Mouse (Mus musculus): ENCODE results near the gene Vmn1r42. TPM values are rescaled to one million over a fixed set of nuclear protein-coding genes. Genes with fewer than 3 reads are reported as not detected.
"Not testable (repeated sequence)": the region's sequence is repeated elsewhere in the genome, so short reads cannot be mapped to it uniquely, and the experiment has no call there.

Gene Vmn1r42
- polyA plus RNA-seq (2015; fragmentation: Nextera tagmentation; extraction: Ambion mirVana) = not detected in 2 replicates

DNA sequence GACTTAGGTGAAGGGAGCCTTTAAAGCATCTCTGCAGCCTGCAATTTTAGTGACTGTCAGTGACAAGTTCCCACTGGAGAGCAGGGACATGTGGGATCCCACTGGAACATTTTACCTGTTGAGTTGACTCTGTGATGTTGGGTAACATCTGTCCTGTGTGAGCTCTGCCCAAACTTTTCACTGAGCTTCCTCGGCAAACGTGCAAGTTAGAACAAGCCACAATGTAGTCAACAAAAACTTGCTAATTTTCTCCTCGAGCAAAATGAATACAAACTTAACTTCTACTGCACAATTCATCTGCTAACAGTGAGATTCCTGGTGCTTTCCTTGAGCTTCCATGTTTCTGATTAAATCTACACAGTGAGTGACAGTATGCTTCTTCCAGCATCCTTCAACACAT is at the start of gene Vmn1r42, which contains the start of gene Vmn1r43:
TSS of gene Vmn1r42 (minus strand) at position 101 of the 400 bp plus-strand sequence.
TSS of gene Vmn1r43 (minus strand) at position 101 of the 400 bp plus-strand sequence.
- 70% methylated on average over 3 of the region's 3 CpGs for WGBS
- H3K9me3 ChIP-seq; ATAC-seq (ENCODE audit: insufficient number of reproducible peaks, low FRiP score, low TSS enrichment, low read depth); H3K36me3 ChIP-seq; H3K4me3 ChIP-seq; H3K27me3 ChIP-seq; H3K4me2 ChIP-seq; H3K4me1 ChIP-seq; H3K9ac ChIP-seq; H3K27ac ChIP-seq: not testable (repeated sequence)

DNA sequence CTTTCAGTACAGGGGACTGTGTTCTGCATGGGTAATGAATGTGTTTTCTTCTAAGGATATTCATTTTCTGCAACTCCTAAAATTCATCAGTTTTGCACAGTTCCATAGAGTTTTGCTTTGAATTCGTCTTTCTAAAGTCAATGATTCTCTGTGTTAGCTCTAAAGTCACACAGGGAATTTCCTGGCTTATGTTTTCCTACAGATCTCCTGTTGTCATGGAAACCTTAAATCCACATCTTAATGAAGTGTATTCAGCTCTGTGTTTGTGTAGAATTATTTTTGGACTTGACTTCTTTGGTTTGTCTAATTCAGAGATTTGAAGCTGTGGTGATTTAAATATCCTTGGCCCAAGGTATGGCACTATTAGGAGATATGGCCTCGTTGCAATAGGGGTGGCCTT is 7.6 kb upstream of the Vmn1r42 start:
- Histone ChIP-seq H3K4me3 (no peak overlapping the region), H3K27ac (no peak overlapping the region), H3K9me3 (no peaks in the 10 kb centered on the region), H3K9ac (no peak overlapping the region), H3K36me3 (no peaks in the 10 kb centered on the region), H3K27me3 (no peaks in the 10 kb centered on the region), H3K4me1 (no peaks in the 10 kb centered on the region), H3K4me2 (no peak overlapping the region)
- WGBS = 62% methylated on average over 2 of the region's 2 CpGs
- no peak for ATAC-seq (ENCODE audit: insufficient number of reproducible peaks, low FRiP score, low TSS enrichment, low read depth)

DNA sequence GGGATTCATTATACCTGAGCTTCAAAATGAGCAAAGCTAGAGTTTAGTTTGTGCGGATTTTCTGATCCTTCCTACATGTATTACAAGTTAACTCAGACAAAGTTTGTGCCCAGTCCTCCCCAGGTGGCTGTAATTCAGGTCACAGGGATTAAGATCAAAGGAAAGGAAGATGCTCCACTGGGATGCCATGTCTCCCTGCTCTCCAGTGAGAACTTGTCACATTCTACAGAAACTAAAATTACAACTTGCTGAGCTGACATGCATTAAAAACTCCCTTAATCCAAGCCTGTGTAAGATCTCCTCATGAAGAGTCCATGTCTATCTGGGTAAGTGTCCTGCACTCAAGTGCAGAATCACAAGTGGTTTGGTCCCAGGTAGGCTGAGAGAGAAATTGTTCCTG is 7.1 kb upstream of the Vmn1r42 start, which contains the start of gene Vmn1r44:
TSS of gene Vmn1r44 (plus strand) at position 301 of the 400 bp plus-strand sequence.
- Histone ChIP-seq H3K27ac (no peak within 1 kb of the TSS), H3K4me3 (no peak within 1 kb of the TSS), H3K27me3 (no peaks in the 10 kb centered on the region), H3K4me2 (no peak within 1 kb of the TSS), H3K36me3 (no peaks in the 10 kb centered on the region), H3K4me1 (no peaks in the 10 kb centered on the region), H3K9ac (no peak within 1 kb of the TSS), H3K9me3 (no peaks in the 10 kb centered on the region)
- no peak for ATAC-seq (ENCODE audit: insufficient number of reproducible peaks, low FRiP score, low TSS enrichment, low read depth)
- 87% methylated on average over 1 of the region's 1 CpGs for WGBS

DNA sequence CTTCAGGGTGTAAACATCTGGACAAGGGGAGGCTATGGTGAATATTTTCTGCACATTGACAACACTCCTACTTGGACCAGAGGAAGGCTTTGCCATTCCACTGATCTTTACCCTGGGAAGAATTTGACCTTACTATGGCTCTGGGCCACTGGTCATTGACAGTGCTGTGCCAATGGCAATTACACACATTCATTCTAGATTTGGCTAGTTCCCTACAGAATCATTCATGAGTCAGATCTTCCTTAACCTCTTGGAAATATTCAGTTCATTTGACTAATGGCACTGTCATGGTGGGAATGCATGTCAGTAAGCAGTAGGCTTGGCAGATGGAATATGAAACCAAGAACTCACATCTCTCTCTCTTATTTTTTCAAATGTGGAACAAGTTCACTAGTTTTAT is 4.7 kb upstream of the Vmn1r42 start:
- Histone ChIP-seq H3K4me2 (no peak overlapping the region), H3K36me3 (no peaks in the 10 kb centered on the region), H3K9ac (no peak overlapping the region), H3K4me1 (no peaks in the 10 kb centered on the region), H3K9me3 (no peaks in the 10 kb centered on the region), H3K4me3 (no peak overlapping the region), H3K27ac (no peak overlapping the region), H3K27me3 (no peaks in the 10 kb centered on the region)
- ATAC-seq (ENCODE audit: insufficient number of reproducible peaks, low FRiP score, low TSS enrichment, low read depth) = no peak

DNA sequence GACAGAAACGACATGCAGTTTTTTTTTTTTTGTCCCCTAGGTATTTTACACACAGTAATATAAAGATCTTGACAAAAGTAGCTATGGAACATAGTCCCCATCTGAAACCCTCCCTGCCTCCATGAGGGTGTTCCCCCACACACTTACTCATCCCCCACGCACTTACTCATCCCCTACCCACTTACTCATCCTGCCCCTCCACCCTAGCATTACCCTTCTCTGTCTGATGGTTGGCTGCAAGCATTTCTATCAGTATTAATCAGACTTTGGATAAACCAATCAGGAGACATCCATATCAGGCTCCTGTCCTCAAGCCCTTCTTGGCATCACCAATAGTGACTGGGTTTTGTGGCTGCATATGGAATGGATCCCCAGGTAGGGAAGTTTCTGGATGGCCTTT is 750 bp upstream of the Vmn1r42 start:
- no peak for ATAC-seq (ENCODE audit: insufficient number of reproducible peaks, low FRiP score, low TSS enrichment, low read depth)
- H3K9ac ChIP-seq = no peak overlapping the region
- no peaks in the 10 kb centered on the region for H3K9me3 ChIP-seq
- no peak overlapping the region for H3K4me3 ChIP-seq
- H3K27me3 ChIP-seq = no peaks in the 10 kb centered on the region
- H3K4me1 ChIP-seq = no peaks in the 10 kb centered on the region
- H3K27ac ChIP-seq = no peak overlapping the region
- 76% methylated on average over 2 of the region's 2 CpGs for WGBS
- no peaks in the 10 kb centered on the region for H3K36me3 ChIP-seq
- no peak overlapping the region for H3K4me2 ChIP-seq

DNA sequence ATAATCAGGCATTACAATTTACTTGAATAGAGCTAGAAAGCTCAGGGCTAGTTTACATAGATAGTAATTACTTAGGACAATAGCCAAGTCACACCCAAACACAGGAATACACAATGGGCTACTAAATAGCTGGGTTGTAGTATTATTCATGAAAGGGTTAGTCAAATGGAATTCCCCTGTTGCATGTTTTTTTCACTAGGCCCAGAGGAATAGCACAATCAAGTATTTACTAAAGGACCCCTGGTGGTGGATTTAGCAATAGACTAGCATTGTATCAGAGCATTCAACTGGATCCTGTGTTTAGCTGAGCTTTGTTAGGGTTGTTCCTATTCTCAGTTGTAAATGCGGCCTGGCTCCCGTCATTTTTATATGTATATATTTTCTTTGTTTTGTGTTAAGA is 8.2 kb downstream of the Vmn1r42 start:
- 0 out of 2 replicates have a peak, but pooled peaks cover 4% of the 10 kb centered on the region for H3K9me3 ChIP-seq
- no peak overlapping the region for H3K9ac ChIP-seq
- WGBS = 98% methylated on average over 2 of the region's 2 CpGs
- no peak for ATAC-seq (ENCODE audit: insufficient number of reproducible peaks, low FRiP score, low TSS enrichment, low read depth)
- H3K27ac ChIP-seq = no peak overlapping the region
- no peak overlapping the region for H3K4me2 ChIP-seq
- H3K36me3 ChIP-seq = no peaks in the 10 kb centered on the region
- no peaks in the 10 kb centered on the region for H3K4me1 ChIP-seq
- H3K4me3 ChIP-seq = no peak overlapping the region
- H3K27me3 ChIP-seq = no peaks in the 10 kb centered on the region

DNA sequence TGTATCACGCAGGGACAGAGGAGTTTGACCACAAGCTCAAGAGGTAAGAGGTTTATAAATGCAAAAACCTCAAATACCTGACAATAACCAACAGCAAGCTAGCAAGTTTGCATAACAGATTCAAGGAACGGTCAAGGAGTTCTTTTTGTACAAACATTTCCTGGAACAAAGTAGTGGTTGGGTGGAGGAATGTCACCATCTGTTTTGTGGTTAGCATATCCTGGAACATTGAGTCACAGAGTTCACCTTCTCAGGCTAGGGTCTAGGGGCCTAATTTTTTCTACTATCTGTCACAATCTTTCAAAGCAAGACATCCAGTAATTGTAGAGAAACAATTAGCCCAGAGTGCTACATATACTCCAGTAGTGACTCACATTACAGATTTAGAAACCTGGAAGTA is 8.9 kb downstream of the Vmn1r42 start:
- Histone ChIP-seq H3K4me3 (no peak overlapping the region), H3K4me2 (no peak overlapping the region), H3K9me3 (0 out of 2 replicates have a peak, but pooled peaks cover 4% of the 10 kb centered on the region), H3K27ac (no peak overlapping the region), H3K9ac (no peak overlapping the region), H3K4me1 (no peaks in the 10 kb centered on the region), H3K36me3 (no peaks in the 10 kb centered on the region), H3K27me3 (no peaks in the 10 kb centered on the region)
- whole genome bisulfite sequencing = 89% methylated on average over 2 of the region's 2 CpGs
- no peak for ATAC-seq (ENCODE audit: insufficient number of reproducible peaks, low FRiP score, low TSS enrichment, low read depth)

DNA sequence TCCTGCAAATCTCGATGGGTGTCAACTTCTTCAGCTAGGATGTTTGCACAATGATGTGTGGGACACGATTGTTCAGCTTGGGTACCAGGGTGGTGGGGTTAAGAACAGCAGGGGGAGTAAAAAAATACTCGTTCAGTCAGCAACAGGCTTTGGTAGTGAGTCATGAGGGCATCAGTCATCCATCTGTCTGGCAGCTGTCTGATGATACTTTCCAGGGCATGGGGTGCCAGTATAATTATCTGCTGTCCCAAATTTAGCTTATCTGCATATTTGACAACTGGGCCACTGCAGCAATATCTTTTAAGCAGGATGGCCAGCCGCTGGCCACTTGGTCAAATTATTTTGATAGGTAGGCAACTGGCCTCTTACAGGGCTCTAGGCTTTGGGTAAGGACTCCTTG is 12.4 kb downstream of the Vmn1r42 start:
- no peak for ATAC-seq (ENCODE audit: insufficient number of reproducible peaks, low FRiP score, low TSS enrichment, low read depth)
- 60% methylated on average over 4 of the region's 4 CpGs for WGBS
- Histone ChIP-seq H3K36me3 (no peaks in the 10 kb centered on the region), H3K4me2 (no peak overlapping the region), H3K9me3 (0 out of 2 replicates have a peak, but pooled peaks cover 4% of the 10 kb centered on the region), H3K4me3 (no peak overlapping the region), H3K4me1 (no peaks in the 10 kb centered on the region), H3K27ac (no peak overlapping the region), H3K27me3 (no peaks in the 10 kb centered on the region), H3K9ac (no peak overlapping the region)

DNA sequence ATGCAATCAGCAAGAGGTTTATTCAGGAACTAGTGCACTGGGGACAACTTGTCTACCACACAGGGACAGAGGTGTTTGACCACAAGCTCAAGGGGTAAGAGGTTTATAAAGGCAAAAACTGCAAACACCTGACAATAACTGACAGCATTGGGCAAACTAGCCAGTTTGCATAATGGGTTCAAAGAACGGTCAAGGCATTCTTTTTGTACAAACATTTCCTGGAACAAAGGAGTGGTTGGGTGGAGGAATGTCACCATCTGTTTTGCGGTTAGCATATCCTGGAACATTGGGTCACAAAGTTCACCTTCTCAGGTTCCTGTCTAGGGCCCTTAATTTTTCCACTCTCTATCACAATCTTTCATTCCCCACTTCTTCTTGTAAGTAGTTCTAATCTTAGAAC is 16.4 kb downstream of the Vmn1r42 start:
- no peak overlapping the region for H3K27ac ChIP-seq
- WGBS = 85% methylated on average over 2 of the region's 2 CpGs

DNA sequence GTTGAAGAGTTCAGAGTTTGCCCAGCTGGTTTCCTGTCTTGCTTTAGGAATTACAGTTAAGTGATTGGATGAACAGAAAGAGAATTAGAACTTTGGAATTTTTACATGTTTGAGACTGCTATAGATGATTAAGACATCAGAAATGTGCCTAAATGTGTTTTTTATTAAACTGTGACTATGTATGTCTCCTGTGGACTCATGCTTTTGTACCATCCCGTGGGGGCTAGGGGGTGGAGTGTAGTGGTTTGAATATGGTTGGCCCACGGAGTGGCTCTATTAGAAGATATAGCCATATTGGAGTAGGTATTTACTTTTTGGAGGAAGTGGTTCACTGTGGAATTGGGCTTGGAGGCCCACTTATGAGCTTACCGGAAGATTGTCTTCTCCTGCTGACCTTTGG is 18.7 kb downstream of the Vmn1r42 start:
- Histone ChIP-seq H3K36me3 (no peaks in the 10 kb centered on the region), H3K4me3 (no peak overlapping the region), H3K27ac (no peak overlapping the region), H3K9me3 (no peaks in the 10 kb centered on the region), H3K9ac (no peak overlapping the region), H3K4me1 (no peaks in the 10 kb centered on the region), H3K4me2 (no peak overlapping the region), H3K27me3 (no peaks in the 10 kb centered on the region)
- no peak for ATAC-seq (ENCODE audit: insufficient number of reproducible peaks, low FRiP score, low TSS enrichment, low read depth)
- WGBS = 81% methylated on average over 3 of the region's 3 CpGs

More for the DNA sequence above, 16.4 kb downstream of the Vmn1r42 start:
- Histone ChIP-seq H3K9ac (no peak overlapping the region), H3K9me3 (no peaks in the 10 kb centered on the region), H3K4me1 (no peaks in the 10 kb centered on the region), H3K36me3 (no peaks in the 10 kb centered on the region), H3K4me3 (no peak overlapping the region), H3K27me3 (no peaks in the 10 kb centered on the region), H3K4me2 (no peak overlapping the region)
- ATAC-seq (ENCODE audit: insufficient number of reproducible peaks, low FRiP score, low TSS enrichment, low read depth) = no peak

Other genes starting within 250 kb of the Vmn1r42 start
- gene Txnrd3, start 232.4 kb downstream of the Vmn1r42 start, polyA plus RNA-seq (2015; fragmentation: Nextera tagmentation; extraction: Ambion mirVana) = 8.2 and 8.6 TPM in 2 replicates
- not detected in 2 replicates for gene Vmn1r40, start 168.9 kb downstream of the Vmn1r42 start, polyA plus RNA-seq (2015; fragmentation: Nextera tagmentation; extraction: Ambion mirVana)
- not detected in 2 replicates for gene Vmn1r41, start 135.6 kb downstream of the Vmn1r42 start, polyA plus RNA-seq (2015; fragmentation: Nextera tagmentation; extraction: Ambion mirVana)
- gene Vmn1r43, start within 50 bp of the Vmn1r42 start, polyA plus RNA-seq (2015; fragmentation: Nextera tagmentation; extraction: Ambion mirVana) = 0.04 TPM in 2 replicates
- 0.11 TPM in 1 of 2 replicates, not detected in the other for gene Vmn1r44, start 7.2 kb upstream of the Vmn1r42 start, polyA plus RNA-seq (2015; fragmentation: Nextera tagmentation; extraction: Ambion mirVana)
- gene Vmn1r45, start 64.2 kb upstream of the Vmn1r42 start, polyA plus RNA-seq (2015; fragmentation: Nextera tagmentation; extraction: Ambion mirVana) = not detected in 2 replicates
- gene Vmn1r46, start 92.9 kb upstream of the Vmn1r42 start, polyA plus RNA-seq (2015; fragmentation: Nextera tagmentation; extraction: Ambion mirVana) = not detected in 2 replicates
- gene Vmn1r47, start 139.7 kb upstream of the Vmn1r42 start, polyA plus RNA-seq (2015; fragmentation: Nextera tagmentation; extraction: Ambion mirVana) = not detected in 2 replicates
- not detected in 2 replicates for gene Vmn1r48, start 160.4 kb upstream of the Vmn1r42 start, polyA plus RNA-seq (2015; fragmentation: Nextera tagmentation; extraction: Ambion mirVana)
- gene Vmn1r49, start 202.1 kb upstream of the Vmn1r42 start, polyA plus RNA-seq (2015; fragmentation: Nextera tagmentation; extraction: Ambion mirVana) = not detected in 2 replicates
- not detected in 2 replicates for gene Vmn1r50, start 225.0 kb upstream of the Vmn1r42 start, polyA plus RNA-seq (2015; fragmentation: Nextera tagmentation; extraction: Ambion mirVana)
- gene Vmn1r51, start 246.2 kb upstream of the Vmn1r42 start, polyA plus RNA-seq (2015; fragmentation: Nextera tagmentation; extraction: Ambion mirVana) = not detected in 2 replicates